Mouse (Mus musculus): ENCODE measurements at regions not wholly inside any gene's neighbourhood (a gene's known extent, or its start where the extent isn't known, plus 50 kb on each side); places are given as distances from the start of the nearest gene placed in this dataset.
A peak's percentile ranks its signal among the peaks of the same experiment; 100 is the strongest.

- DNase-seq (ENCODE audit: low spot score) = no peak
Observed at GRCm38 (mm10) chr14:107727234-107727633, 1186.7 kb downstream of the Slitrk1 start.

- DNase-seq (ENCODE audit: low spot score) = no peak
Observed at GRCm38 (mm10) chr14:107688349-107688748, 1225.6 kb downstream of the Slitrk1 start.

GRCm38 (mm10) chr14:107687261-107688019 is 1226.5 kb downstream of the Slitrk1 start:
- no peak for DNase-seq (ENCODE audit: low spot score)

DNA sequence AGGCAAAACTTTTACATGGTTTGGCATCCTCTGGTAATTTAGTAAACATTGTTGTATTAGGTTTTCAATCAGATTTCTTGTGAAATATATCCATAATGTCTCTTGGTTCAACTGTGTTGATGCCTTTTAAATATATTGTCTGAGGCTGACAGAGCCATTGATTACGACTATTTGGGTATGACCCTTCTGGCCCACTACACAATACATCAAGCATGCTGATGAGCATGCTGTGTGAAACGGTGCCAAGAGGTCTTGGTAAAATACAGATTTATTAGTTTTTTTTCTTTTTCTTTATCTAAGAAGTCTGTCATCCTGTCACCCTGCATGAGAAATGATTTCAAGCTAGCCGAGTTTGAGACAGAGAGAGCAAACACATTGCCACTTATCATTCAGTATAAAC is 1257.4 kb downstream of the Slitrk1 start:
- DNase-seq (ENCODE audit: low spot score) = peak; percentile 20

DNA sequence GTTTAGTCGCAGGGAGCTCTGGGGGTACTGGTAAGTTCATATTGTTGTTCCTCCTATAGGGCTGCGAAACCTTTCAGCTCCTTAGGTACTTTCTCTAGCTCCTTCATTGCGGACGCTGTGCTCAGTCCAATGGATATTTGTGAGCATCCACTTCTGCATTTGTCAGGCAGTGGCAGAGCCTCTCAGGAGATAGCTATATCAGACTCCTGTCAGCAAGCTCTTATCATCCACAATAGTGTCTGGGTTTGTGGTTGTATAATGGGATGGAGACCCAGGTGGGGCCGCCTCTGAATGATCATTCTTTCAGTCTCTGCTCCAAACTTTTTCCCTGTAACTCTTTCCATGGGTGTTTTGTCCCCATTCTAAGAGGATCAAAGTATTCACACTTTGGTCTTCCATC is 1298.5 kb downstream of the Slitrk1 start:
- DNase-seq (ENCODE audit: low spot score) = no peak

- DNase-seq (ENCODE audit: low spot score) = peak; percentile 2
Observed at GRCm38 (mm10) chr14:107614348-107614747, 1299.6 kb downstream of the Slitrk1 start.

DNA sequence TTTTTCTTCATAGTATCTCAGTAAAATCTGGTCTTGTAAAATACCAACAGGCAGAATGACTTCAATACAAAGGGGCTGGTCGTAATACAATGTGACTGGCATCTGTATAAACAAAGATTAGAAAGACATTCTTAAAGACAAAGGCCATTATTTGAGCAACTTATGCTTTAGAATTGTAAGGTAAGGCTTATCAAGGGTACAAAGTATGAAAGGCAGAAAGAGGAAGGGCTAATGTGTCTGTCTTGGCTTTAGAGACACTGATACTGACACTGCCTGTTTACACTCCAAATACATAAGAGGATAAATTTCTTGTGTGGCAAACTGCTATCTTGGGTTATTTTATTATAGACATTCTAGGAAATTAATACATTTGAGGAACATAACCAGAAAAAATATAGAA is 1310.8 kb downstream of the Slitrk1 start:
- DNase-seq (ENCODE audit: low spot score) = no peak

DNA sequence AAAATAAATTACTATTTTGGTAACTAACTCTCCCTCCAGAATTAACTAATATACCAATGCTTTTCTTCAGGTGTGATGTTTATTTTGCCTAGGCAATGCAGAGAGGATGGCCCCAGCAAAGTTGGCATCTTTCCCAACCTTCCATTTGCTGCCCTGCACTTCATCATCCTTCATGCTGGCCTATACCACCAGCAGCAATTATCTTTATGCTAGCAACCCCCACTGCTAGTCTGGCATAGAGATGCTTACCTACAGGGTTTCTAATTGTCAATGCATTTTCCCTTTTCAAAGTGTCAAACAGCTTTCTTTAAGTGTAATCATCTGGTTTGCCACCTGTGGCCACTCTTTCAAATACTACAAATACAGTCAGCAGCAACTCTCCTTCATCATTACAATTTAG is 1327.2 kb downstream of the Slitrk1 start:
- no peak for DNase-seq (ENCODE audit: low spot score)

GRCm38 (mm10) chr14:107584252-107584651 is 1329.7 kb downstream of the Slitrk1 start:
- no peak for DNase-seq (ENCODE audit: low spot score)

- no peak for DNase-seq (ENCODE audit: low spot score)
Observed at GRCm38 (mm10) chr14:107570676-107571075, 1343.3 kb downstream of the Slitrk1 start.

DNA sequence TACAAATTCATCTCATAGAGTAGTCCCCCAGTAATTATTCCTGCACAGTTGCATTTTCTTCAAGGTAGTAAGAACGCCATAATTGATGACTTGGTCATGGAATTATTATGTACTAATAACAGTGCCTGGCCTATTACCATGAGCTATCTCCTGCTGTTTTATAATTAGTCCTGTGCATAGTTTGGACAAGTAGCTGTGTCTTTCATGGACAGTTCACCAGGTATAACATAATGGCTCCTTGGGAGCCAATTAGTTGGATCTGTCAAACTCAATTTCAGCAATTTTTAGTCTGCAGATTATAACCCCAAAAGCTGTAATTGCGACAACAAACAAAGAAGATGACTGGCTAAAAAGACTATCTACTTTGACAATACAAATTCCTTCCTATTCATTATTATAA is 1345.5 kb downstream of the Slitrk1 start:
- DNase-seq (ENCODE audit: low spot score) = no peak
